11 mouse cellular contexts compared by ENCODE assay signal in the genomic region with DNA sequence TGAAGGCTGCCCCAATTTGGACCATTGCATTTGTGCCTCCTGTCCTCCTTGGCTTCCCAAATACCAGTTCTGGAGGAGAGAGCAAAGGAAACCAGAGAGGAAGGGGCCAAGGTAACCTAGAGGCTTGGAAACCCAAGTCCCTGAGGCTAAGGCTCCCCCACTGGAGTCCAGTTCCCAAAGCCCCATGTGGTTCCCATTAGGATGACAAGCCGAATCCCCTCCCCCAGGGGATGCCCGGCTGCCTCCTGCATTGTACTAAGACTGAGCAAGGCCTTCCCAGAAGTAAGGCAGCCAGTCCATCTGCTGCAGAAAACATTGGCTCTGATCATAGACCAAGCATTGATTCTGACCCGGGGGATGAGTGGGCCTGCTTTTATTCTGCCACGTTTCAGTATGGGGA. TPM values are rescaled to one million over a fixed set of nuclear protein-coding genes. Genes with fewer than 3 reads are reported as not detected.
DNase-seq lines count a peak whose midpoint lies in the region; ATAC-seq and TF ChIP-seq lines count a peak whose summit lies in the region.
"Had no signal": no experiment of that assay in that cellular context is flagged by ENCODE, and none has a peak within 500 bp of the region (broad histone marks: within the 10 kb centered on the region; RNA-seq: fewer than 3 reads in every experiment).

No protein-coding gene starts in this region.

- intact Hi-C loops in heart, postnatal 10 days (cut with DNase I): no loop called here

- H3K9ac ChIP-seq in heart, embryonic 13.5 days: no peak overlapping the region
- H3K9ac ChIP-seq in intestine, embryonic 14.5 days (ENCODE audit: low read length): peak overlapping the region; percentile 87; the same call in 1 of the 2 replicates
- H3K9ac ChIP-seq: limb, embryonic 13.5 days had no signal

- 0 out of 2 replicates have a peak overlapping the region, but pooled peaks have one; percentile 4 for H3K4me2 ChIP-seq in heart, embryonic 13.5 days
- H3K4me2 ChIP-seq in intestine, embryonic 14.5 days (ENCODE audit: low read length): peak overlapping the region; percentile 70

- H3K4me1 ChIP-seq in heart, embryonic 13.5 days: peaks cover 21% of the 10 kb centered on the region
- H3K4me1 ChIP-seq in intestine, embryonic 14.5 days (replicated peaks; ENCODE audit: control insufficient read depth, insufficient read depth, low read length): peaks cover 38% of the 10 kb centered on the region
- no peaks in the 10 kb centered on the region for H3K4me1 ChIP-seq in cerebellum, adult 2 months (ENCODE audit: control insufficient read depth, insufficient read depth, low read length)

- no peaks in the 10 kb centered on the region for H3K9me3 ChIP-seq in heart, embryonic 13.5 days
- H3K9me3 ChIP-seq in intestine, embryonic 14.5 days (ENCODE audit: control insufficient read depth, low read length): no peaks in the 10 kb centered on the region
- H3K9me3 ChIP-seq: limb, embryonic 13.5 days had no signal

- 7% methylated on average over 4 of the region's 4 CpGs for WGBS in heart, embryonic 13.5 days
- WGBS in intestine, embryonic 14.5 days: 27% methylated on average over 4 of the region's 4 CpGs
- WGBS in cerebellum, adult 2 months: 4% methylated on average over 4 of the region's 4 CpGs

- TF ChIP-seq POLR2A in cerebellum, adult 2 months (IDR thresholded peaks at IDR 0.05; ENCODE audit: borderline replicate concordance, insufficient read depth, low read length): no peak

- no peak for TF ChIP-seq CTCF in cerebellum, adult 2 months (IDR thresholded peaks at IDR 0.05; ENCODE audit: borderline replicate concordance, insufficient read depth, low read depth, low read length)

- H3K27me3 ChIP-seq in heart, embryonic 13.5 days (replicated peaks): peaks cover 98% of the 10 kb centered on the region
- 0 out of 2 replicates have a peak, but pooled peaks cover 8% of the 10 kb centered on the region for H3K27me3 ChIP-seq in intestine, embryonic 14.5 days (replicated peaks; ENCODE audit: control insufficient read depth, insufficient read depth, low read length)
- H3K27me3 ChIP-seq in cerebellum, adult 2 months (ENCODE audit: control insufficient read depth, insufficient read depth, low read length): peaks cover 12% of the 10 kb centered on the region; the same call in 1 of the 2 replicates

- no peak for DNase-seq in heart, postnatal 10 days
- peak; percentile 86 for DNase-seq in embryo, embryonic 10 days (ENCODE audit: low spot score)
- peak; percentile 76 for DNase-seq in intestine, embryonic 14.5 days (ENCODE audit: low spot score)
- DNase-seq in neural tube, embryonic 10.5 days (ENCODE audit: extremely low spot score, low spot score): peak; percentile 80
- DNase-seq in cerebellum, adult 9-11 months: no peak
- no peak for DNase-seq in urinary bladder, postnatal 36 days (ENCODE audit: low spot score in 2 of 2)
- DNase-seq in cerebellum, adult 2 months: no peak
- DNase-seq: heart, postnatal 4 days had no signal

- peak overlapping the region; percentile 74 for H3K27ac ChIP-seq in heart, embryonic 13.5 days (replicated peaks)
- H3K27ac ChIP-seq in intestine, embryonic 14.5 days (ENCODE audit: low read depth): peak overlapping the region; percentile 88
- H3K27ac ChIP-seq in cerebellum, adult 2 months (ENCODE audit: insufficient read depth, low read length): no peak overlapping the region

- ATAC-seq in heart, embryonic 13.5 days (ENCODE audit: extremely low read depth, insufficient number of reproducible peaks, low FRiP score, low TSS enrichment): no peak
- ATAC-seq in intestine, embryonic 14.5 days (replicated peaks; ENCODE audit: low FRiP score, low TSS enrichment, low read depth): no peak

- H3K36me3 ChIP-seq in heart, embryonic 13.5 days: no peaks in the 10 kb centered on the region
- no peaks in the 10 kb centered on the region for H3K36me3 ChIP-seq in intestine, embryonic 14.5 days (ENCODE audit: control insufficient read depth, insufficient read depth, low read length)

- no peak overlapping the region for H3K4me3 ChIP-seq in heart, embryonic 13.5 days
- no peak overlapping the region for H3K4me3 ChIP-seq in intestine, embryonic 14.5 days (ENCODE audit: low read depth, low read length)
- no peak overlapping the region for H3K4me3 ChIP-seq in cerebellum, adult 2 months (replicated peaks; ENCODE audit: insufficient read depth, low read depth, low read length)
- H3K4me3 ChIP-seq: myocyte had no signal

RNA-seq across cellular contexts. Expression of a gene that starts 6.0 kb away (rescaled TPM):
- 0.15 and 0.33 TPM in 2 replicates for polyA plus RNA-seq in heart, embryonic 13.5 days (2015; fragmentation: Nextera tagmentation; extraction: Ambion mirVana)
- total RNA-seq in heart, postnatal 10 days (2021): under 1 TPM; 0.10 to 0.17 TPM
- polyA plus RNA-seq in intestine, embryonic 14.5 days (2014; fragmentation: Nextera tagmentation; extraction: Ambion mirVana): 2.5 and 2.8 TPM in 2 replicates
- 0.16 and 0.18 TPM in 2 replicates for polyA plus RNA-seq in cerebellum, adult 2 months (2012; rRNA removed)

RNA-seq across cellular contexts. Expression of a gene that starts 6.7 kb away (rescaled TPM):
- 1.5 and 2.5 TPM in 2 replicates for polyA plus RNA-seq in heart, embryonic 13.5 days (2015; fragmentation: Nextera tagmentation; extraction: Ambion mirVana)
- total RNA-seq in heart, postnatal 10 days (2021): 1 to 10 TPM in 1 of 2 experiments, under 1 TPM in 1; 0.98 to 1.0 TPM
- polyA plus RNA-seq in intestine, embryonic 14.5 days (2014; fragmentation: Nextera tagmentation; extraction: Ambion mirVana): 10.1 and 10.8 TPM in 2 replicates
- 1.8 and 2.8 TPM in 2 replicates for polyA plus RNA-seq in cerebellum, adult 2 months (2012; rRNA removed)

RNA-seq across cellular contexts. Expression of a gene that starts 13.2 kb away (rescaled TPM):
- polyA plus RNA-seq in heart, embryonic 13.5 days (2015; fragmentation: Nextera tagmentation; extraction: Ambion mirVana): 0.97 and 1.6 TPM in 2 replicates
- under 1 TPM; 0.22 to 0.30 TPM for total RNA-seq in heart, postnatal 10 days (2021)
- 1.2 and 1.4 TPM in 2 replicates for polyA plus RNA-seq in intestine, embryonic 14.5 days (2014; fragmentation: Nextera tagmentation; extraction: Ambion mirVana)
- polyA plus RNA-seq in cerebellum, adult 2 months (2012; rRNA removed): 0.65 and 0.80 TPM in 2 replicates

RNA-seq across cellular contexts. Expression of a gene that starts 20.2 kb away (rescaled TPM):
- 0.71 and 0.74 TPM in 2 replicates for polyA plus RNA-seq in heart, embryonic 13.5 days (2015; fragmentation: Nextera tagmentation; extraction: Ambion mirVana)
- total RNA-seq in heart, postnatal 10 days (2021): 1 to 10 TPM in 1 of 2 experiments, under 1 TPM in 1; 0.69 to 1.3 TPM
- 7.5 and 7.7 TPM in 2 replicates for polyA plus RNA-seq in intestine, embryonic 14.5 days (2014; fragmentation: Nextera tagmentation; extraction: Ambion mirVana)
- 4.1 and 5.1 TPM in 2 replicates for polyA plus RNA-seq in cerebellum, adult 2 months (2012; rRNA removed)

RNA-seq across cellular contexts. Expression of a gene that starts 33.1 kb away (rescaled TPM):
- 3.6 and 5.9 TPM in 2 replicates for polyA plus RNA-seq in heart, embryonic 13.5 days (2015; fragmentation: Nextera tagmentation; extraction: Ambion mirVana)
- total RNA-seq in heart, postnatal 10 days (2021): 1 to 10 TPM; 1.2 to 1.6 TPM
- polyA plus RNA-seq in intestine, embryonic 14.5 days (2014; fragmentation: Nextera tagmentation; extraction: Ambion mirVana): 30.1 and 34.1 TPM in 2 replicates
- polyA plus RNA-seq in cerebellum, adult 2 months (2012; rRNA removed): 4.6 and 6.0 TPM in 2 replicates

Comparison
In these comparisons a context has a peak if more than half of its experiments do, and no peak if none do; other contexts are left out.
1. DNase-seq: peak in embryo, embryonic 10 days (single experiment), intestine, embryonic 14.5 days (single experiment) and neural tube, embryonic 10.5 days (single experiment); none in heart, postnatal 10 days (0 of 2), cerebellum, adult 9-11 months (single experiment), urinary bladder, postnatal 36 days (0 of 2) and cerebellum, adult 2 months (0 of 2).